Mouse (Mus musculus): ENCODE results near the gene Tmem184b.

The Tmem184b gene

GRCm38 (mm10) chr15:79399231-79400052 is 3.9 kb downstream of the Tmem184b start:
- peak; percentile 48 for DNase-seq (ENCODE audit: low read depth, low spot score)

GRCm38 (mm10) chr15:79396736-79397135 is 6.6 kb downstream of the Tmem184b start:
- DNase-seq (ENCODE audit: low read depth, low spot score), result no peak

GRCm38 (mm10) chr15:79395281-79395680 is 8.1 kb downstream of the Tmem184b start:
- no peak for DNase-seq (ENCODE audit: low read depth, low spot score)

GRCm38 (mm10) chr15:79394842-79395241 is 8.5 kb downstream of the Tmem184b start:
- DNase-seq (ENCODE audit: low read depth, low spot score), result no peak

- DNase-seq (ENCODE audit: low read depth, low spot score), result no peak
Measured at GRCm38 (mm10) chr15:79393101-79393500, 10.3 kb downstream of the Tmem184b start.

- no peak for DNase-seq (ENCODE audit: low read depth, low spot score)
Measured at GRCm38 (mm10) chr15:79392527-79392926, 10.8 kb downstream of the Tmem184b start.

GRCm38 (mm10) chr15:79391447-79392093 is 11.8 kb downstream of the Tmem184b start:
- DNase-seq (ENCODE audit: low read depth, low spot score), result peak; percentile 92

GRCm38 (mm10) chr15:79390434-79390833 is 12.9 kb downstream of the Tmem184b start:
- DNase-seq (ENCODE audit: low read depth, low spot score), result peak; percentile 45

GRCm38 (mm10) chr15:79388171-79388570 is 15.2 kb downstream of the Tmem184b start:
- DNase-seq (ENCODE audit: low read depth, low spot score), result no peak

- DNase-seq (ENCODE audit: low read depth, low spot score), result no peak
Measured at GRCm38 (mm10) chr15:79387611-79388010, 15.8 kb downstream of the Tmem184b start.

GRCm38 (mm10) chr15:79387081-79387480 is 16.3 kb downstream of the Tmem184b start:
- no peak for DNase-seq (ENCODE audit: low read depth, low spot score)

GRCm38 (mm10) chr15:79381644-79382043 is 21.7 kb downstream of the Tmem184b start:
- DNase-seq (ENCODE audit: low read depth, low spot score), result no peak

GRCm38 (mm10) chr15:79380468-79381444 is 22.6 kb downstream of the Tmem184b start:
- DNase-seq (ENCODE audit: low read depth, low spot score), result peak; percentile 53

GRCm38 (mm10) chr15:79379658-79380057 is 23.7 kb downstream of the Tmem184b start:
- DNase-seq (ENCODE audit: low read depth, low spot score), result no peak

- no peak for DNase-seq (ENCODE audit: low read depth, low spot score)
Measured at GRCm38 (mm10) chr15:79378608-79379007, 24.8 kb downstream of the Tmem184b start.

GRCm38 (mm10) chr15:79377681-79378080 is 25.7 kb downstream of the Tmem184b start:
- peak; percentile 82 for DNase-seq (ENCODE audit: low read depth, low spot score)

- no peak for DNase-seq (ENCODE audit: low read depth, low spot score)
Measured at GRCm38 (mm10) chr15:79374760-79375159, 28.6 kb downstream of the Tmem184b start.

GRCm38 (mm10) chr15:79370281-79370843 is 33.0 kb downstream of the Tmem184b start:
- DNase-seq (ENCODE audit: low read depth, low spot score), result no peak

GRCm38 (mm10) chr15:79369452-79370280 is 33.7 kb downstream of the Tmem184b start:
- DNase-seq (ENCODE audit: low read depth, low spot score), result no peak

GRCm38 (mm10) chr15:79368861-79369440 is 34.4 kb downstream of the Tmem184b start:
- no peak for DNase-seq (ENCODE audit: low read depth, low spot score)
